Mouse (Mus musculus): Measurements from ENCODE around the gene Cpa4.

DNA sequence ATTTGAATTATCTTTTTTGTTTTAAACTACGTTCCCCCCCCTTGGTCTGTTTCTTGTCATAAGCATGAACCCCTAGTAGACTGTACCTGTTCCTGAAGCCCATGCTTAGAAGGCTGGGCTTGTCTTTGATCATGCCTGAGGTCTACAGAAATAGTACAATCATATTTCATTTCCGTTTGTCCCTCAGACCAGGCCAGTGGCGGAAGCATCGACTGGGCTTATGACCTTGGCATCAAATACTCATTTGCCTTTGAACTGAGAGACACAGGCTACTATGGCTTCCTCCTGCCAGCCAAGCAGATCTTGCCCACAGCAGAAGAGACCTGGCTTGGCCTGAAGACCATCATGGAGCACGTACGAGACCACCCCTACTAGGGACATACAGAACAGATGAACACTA is 4.1 kb upstream of the Cpa4 start:
- TF ChIP-seq EP300 (IDR thresholded peaks at IDR 0.05; ENCODE audit: low read depth) = no peak
- no peak for TF ChIP-seq CTCF (IDR thresholded peaks at IDR 0.05; ENCODE audit: low read depth)

All from liver, postnatal 0 days (tissue).